Comparison of ENCODE assay signal across 8 mouse cellular contexts in genomic region chr5:72559544-72560049, GRCm38 (mm10). TPM values are rescaled to one million over a fixed set of nuclear protein-coding genes. Genes with fewer than 3 reads are reported as not detected.
DNase-seq lines count a peak whose midpoint lies in the region; ATAC-seq lines count a peak whose summit lies in the region.

Nfxl1 (minus strand) TSS chr5:72559684.

- H3K4me1 ChIP-seq in hindbrain, embryonic 15.5 days (replicated peaks) = peaks cover 16% of the 10 kb centered on the region

- peak within 1 kb of the TSS; percentile 92 for H3K4me2 ChIP-seq in hindbrain, embryonic 15.5 days

- ATAC-seq in hindbrain, embryonic 15.5 days (ENCODE audit: low FRiP score, low read depth) = peak; percentile 97

- H3K36me3 ChIP-seq in hindbrain, embryonic 15.5 days = 0 out of 2 replicates have a peak, but pooled peaks cover 5% of the 10 kb centered on the region

- H3K9me3 ChIP-seq in hindbrain, embryonic 15.5 days = no peaks in the 10 kb centered on the region

- H3K27me3 ChIP-seq in hindbrain, embryonic 15.5 days = no peaks in the 10 kb centered on the region

- peak within 1 kb of the TSS; percentile 95 for H3K9ac ChIP-seq in hindbrain, embryonic 15.5 days

- under 1% methylated on average over 42 of the region's 42 CpGs for WGBS in hindbrain, embryonic 15.5 days

- DNase-seq in T-cell, adult 2 months (ENCODE audit: low spot score) = peak; percentile 92
- DNase-seq in cerebellum, postnatal 36 days = peak; percentile 98
- DNase-seq in frontal cortex, postnatal 36 days (ENCODE audit: low spot score in 2 of 2) = peak; percentile 95 to 97
- DNase-seq in left cerebral cortex, adult 11 months (ENCODE audit: low spot score) = peak; percentile 84
- DNase-seq in lung, postnatal 4 days = peak; percentile 97 to 98
- DNase-seq in retina, postnatal 7 days (ENCODE audit: low read depth, low spot score) = peak; percentile 100
- peak; percentile 83 for DNase-seq in urinary bladder, adult 2 months (ENCODE audit: low spot score)

- peak within 1 kb of the TSS; percentile 81 for H3K27ac ChIP-seq in hindbrain, embryonic 15.5 days (replicated peaks)

- H3K4me3 ChIP-seq in hindbrain, embryonic 15.5 days = peak within 1 kb of the TSS; percentile 95

RNA-seq across cellular contexts. Expression of gene Nfxl1, which starts in this region (rescaled TPM):
- 12.0 and 13.6 TPM in 2 replicates for polyA plus RNA-seq in hindbrain, embryonic 15.5 days (2015; fragmentation: Nextera tagmentation; extraction: Ambion mirVana)
- polyA plus RNA-seq in urinary bladder, adult 2 months (2012; rRNA removed) = 9.6 and 12.9 TPM in 2 replicates

Comparison
In these comparisons a context has a peak if more than half of its experiments do, and no peak if none do; other contexts are left out.
1. Peak in every context shown above with its lines: DNase-seq, ATAC-seq, H3K4me3 ChIP-seq and H3K27ac ChIP-seq.